In genomic region chr2:10079745-10080309, GRCm38 (mm10) we compare ENCODE assay signal across 8 mouse cellular contexts. TPM values are rescaled to one million over a fixed set of nuclear protein-coding genes. Genes with fewer than 3 reads are reported as not detected.
DNase-seq lines count a peak whose midpoint lies in the region; ATAC-seq and TF ChIP-seq lines count a peak whose summit lies in the region.

No protein-coding gene starts in this region.

- WGBS in kidney, postnatal 0 days: under 1% methylated on average over 28 of the region's 28 CpGs
- under 1% methylated on average over 28 of the region's 28 CpGs for WGBS in hindbrain, embryonic 11.5 days

- H3K9me3 ChIP-seq in kidney, postnatal 0 days (replicated peaks; ENCODE audit: low read length): no peaks in the 10 kb centered on the region
- no peaks in the 10 kb centered on the region for H3K9me3 ChIP-seq in hindbrain, embryonic 11.5 days (ENCODE audit: control insufficient read depth, low read length)
- no peaks in the 10 kb centered on the region for H3K9me3 ChIP-seq in megakaryocyte, embryonic 14.5 days

- TF ChIP-seq CTCF in kidney, postnatal 0 days (IDR thresholded peaks at IDR 0.05; ENCODE audit: low read depth): no peak

- ATAC-seq in kidney, postnatal 0 days (replicated peaks; ENCODE audit: low FRiP score, low read depth): peak; percentile 84
- ATAC-seq in hindbrain, embryonic 11.5 days (ENCODE audit: low FRiP score): no peak

- H3K4me2 ChIP-seq in kidney, postnatal 0 days (ENCODE audit: low read length): peak overlapping the region; percentile 74
- H3K4me2 ChIP-seq in hindbrain, embryonic 11.5 days (replicated peaks; ENCODE audit: low read depth, low read length): peak overlapping the region; percentile 54

- H3K4me1 ChIP-seq in kidney, postnatal 0 days (replicated peaks; ENCODE audit: insufficient read depth, low read length): peaks cover 18% of the 10 kb centered on the region; the same call in 1 of the 2 replicates
- H3K4me1 ChIP-seq in hindbrain, embryonic 11.5 days (replicated peaks; ENCODE audit: control insufficient read depth, insufficient read depth, low read length): 0 out of 2 replicates have a peak, but pooled peaks cover 3% of the 10 kb centered on the region
- H3K4me1 ChIP-seq in megakaryocyte, embryonic 14.5 days: peaks cover 69% of the 10 kb centered on the region

- peak overlapping the region; percentile 97 for H3K27ac ChIP-seq in kidney, postnatal 0 days
- peak overlapping the region; percentile 87 for H3K27ac ChIP-seq in hindbrain, embryonic 11.5 days (ENCODE audit: low read depth, low read length)

- peak overlapping the region; percentile 99 for H3K9ac ChIP-seq in kidney, postnatal 0 days (ENCODE audit: low read depth, low read length)
- peak overlapping the region; percentile 95 for H3K9ac ChIP-seq in hindbrain, embryonic 11.5 days (ENCODE audit: low read depth, low read length)

- DNase-seq in kidney, postnatal 0 days (ENCODE audit: low spot score): peak; percentile 73
- no peak for DNase-seq in kidney, adult 9 months
- peak; percentile 61 for DNase-seq in adipocyte (ENCODE audit: low spot score)
- DNase-seq in hindbrain, embryonic 11.5 days (ENCODE audit: low spot score): no peak
- DNase-seq in right cerebral cortex, adult 18-20 months: no peak
- DNase-seq in adrenal gland, postnatal 25 days: no peak
- no peak for DNase-seq in urinary bladder, postnatal 10 days (ENCODE audit: low spot score)

- H3K36me3 ChIP-seq in kidney, postnatal 0 days (ENCODE audit: insufficient read depth, low read length): 0 out of 2 replicates have a peak, but pooled peaks cover 2% of the 10 kb centered on the region
- H3K36me3 ChIP-seq in hindbrain, embryonic 11.5 days (ENCODE audit: control insufficient read depth, insufficient read depth, low read length): no peaks in the 10 kb centered on the region
- peaks cover 35% of the 10 kb centered on the region for H3K36me3 ChIP-seq in megakaryocyte, embryonic 14.5 days (replicated peaks; ENCODE audit: low read length)

- peak overlapping the region; percentile 83 for H3K4me3 ChIP-seq in kidney, postnatal 0 days (replicated peaks; ENCODE audit: low read depth, low read length)
- H3K4me3 ChIP-seq in hindbrain, embryonic 11.5 days (ENCODE audit: low read depth, low read length): peak overlapping the region; percentile 85
- H3K4me3 ChIP-seq in megakaryocyte, embryonic 14.5 days (replicated peaks): peak overlapping the region; percentile 100

- no peaks in the 10 kb centered on the region for H3K27me3 ChIP-seq in kidney, postnatal 0 days (ENCODE audit: insufficient read depth, low read length)
- no peaks in the 10 kb centered on the region for H3K27me3 ChIP-seq in hindbrain, embryonic 11.5 days (ENCODE audit: control insufficient read depth, insufficient read depth, low read length)
- no peaks in the 10 kb centered on the region for H3K27me3 ChIP-seq in megakaryocyte, embryonic 14.5 days (replicated peaks)

RNA-seq across cellular contexts. Expression of gene Atp5c1, which starts 0.5 kb away (rescaled TPM):
- 1,000 and 1,009 TPM in 2 replicates for polyA plus RNA-seq in kidney, postnatal 0 days (2015; fragmentation: Nextera tagmentation; extraction: Ambion mirVana)
- 566 and 567 TPM in 2 replicates for polyA plus RNA-seq in hindbrain, embryonic 11.5 days (2014; fragmentation: Nextera tagmentation; extraction: Ambion mirVana)
- polyA plus RNA-seq in megakaryocyte, embryonic 14.5 days (2012; ENCODE audit: insufficient read depth, low replicate concordance): 6.9 and 17.5 TPM in 2 replicates
- 451 and 465 TPM in 2 replicates for total RNA-seq in adrenal gland, postnatal 25 days (2021)

RNA-seq across cellular contexts. Expression of gene Kin, which starts 0.6 kb away (rescaled TPM):
- polyA plus RNA-seq in kidney, postnatal 0 days (2015; fragmentation: Nextera tagmentation; extraction: Ambion mirVana): 28.3 TPM in 2 replicates
- polyA plus RNA-seq in hindbrain, embryonic 11.5 days (2014; fragmentation: Nextera tagmentation; extraction: Ambion mirVana): 43.9 and 44.1 TPM in 2 replicates
- polyA plus RNA-seq in megakaryocyte, embryonic 14.5 days (2012; ENCODE audit: insufficient read depth, low replicate concordance): 1.9 TPM in 1 of 2 replicates, not detected in the other
- 27.2 and 32.1 TPM in 2 replicates for total RNA-seq in adrenal gland, postnatal 25 days (2021)

RNA-seq across cellular contexts. Expression of gene Taf3, which starts 31.4 kb away (rescaled TPM):
- 12.6 and 13.7 TPM in 2 replicates for polyA plus RNA-seq in kidney, postnatal 0 days (2015; fragmentation: Nextera tagmentation; extraction: Ambion mirVana)
- polyA plus RNA-seq in hindbrain, embryonic 11.5 days (2014; fragmentation: Nextera tagmentation; extraction: Ambion mirVana): 18.3 and 18.9 TPM in 2 replicates
- 17.0 and 19.0 TPM in 2 replicates for polyA plus RNA-seq in megakaryocyte, embryonic 14.5 days (2012; ENCODE audit: insufficient read depth, low replicate concordance)
- 11.1 and 14.4 TPM in 2 replicates for total RNA-seq in adrenal gland, postnatal 25 days (2021)

RNA-seq across cellular contexts. Expression of gene Itih2, which starts 51.4 kb away (rescaled TPM):
- polyA plus RNA-seq in kidney, postnatal 0 days (2015; fragmentation: Nextera tagmentation; extraction: Ambion mirVana): 0.78 TPM in 2 replicates
- 0.31 and 0.49 TPM in 2 replicates for polyA plus RNA-seq in hindbrain, embryonic 11.5 days (2014; fragmentation: Nextera tagmentation; extraction: Ambion mirVana)
- not detected in 2 replicates for polyA plus RNA-seq in megakaryocyte, embryonic 14.5 days (2012; ENCODE audit: insufficient read depth, low replicate concordance)
- 9.9 and 12.2 TPM in 2 replicates for total RNA-seq in adrenal gland, postnatal 25 days (2021)

Comparison
In these comparisons a context has a peak if more than half of its experiments do, and no peak if none do; other contexts are left out.
1. DNase-seq: peak in kidney, postnatal 0 days (single experiment) and adipocyte (single experiment); none in kidney, adult 9 months (single experiment), hindbrain, embryonic 11.5 days (single experiment), right cerebral cortex, adult 18-20 months (single experiment), adrenal gland, postnatal 25 days (single experiment) and urinary bladder, postnatal 10 days (single experiment).
2. RNA of gene Atp5c1, which starts 0.5 kb away (polyA plus RNA-seq): 1,000 to 1,009 TPM in kidney, postnatal 0 days and 566 to 567 TPM in hindbrain, embryonic 11.5 days; 6.9 to 17.5 TPM in megakaryocyte, embryonic 14.5 days; every median in the first group is over 10 times any median in the second.
3. RNA of gene Kin, which starts 0.6 kb away (polyA plus RNA-seq): 43.9 to 44.1 TPM in hindbrain, embryonic 11.5 days and 28.3 TPM in kidney, postnatal 0 days; 1.9 TPM in megakaryocyte, embryonic 14.5 days; every median in the first group is over 10 times any median in the second.
4. Peak in every context shown above with its lines, with median percentiles within 50 percentile points of each other: H3K4me3 ChIP-seq.